Mouse (Mus musculus): ENCODE results near the gene Brk1. TPM values are rescaled to one million over a fixed set of nuclear protein-coding genes. Genes with fewer than 3 reads are reported as not detected.

The Brk1 gene
- polyA plus RNA-seq, 1 experiment: 27.4 TPM

- no peaks in the 10 kb centered on the region for H3K9me3 ChIP-seq
- no peak for TF ChIP-seq FLI1 (IDR thresholded peaks at IDR 0.05; ENCODE audit: low read length)
- TF ChIP-seq GATA1 (IDR thresholded peaks at IDR 0.05; ENCODE audit: borderline replicate concordance, low read length): no peak
- peaks cover 40% of the 10 kb centered on the region for H3K27me3 ChIP-seq (replicated peaks)
- H3K4me3 ChIP-seq (replicated peaks): no peak overlapping the region
- H3K36me3 ChIP-seq (replicated peaks; ENCODE audit: low read length): peaks cover 1% of the 10 kb centered on the region
- peaks cover 14% of the 10 kb centered on the region for H3K4me1 ChIP-seq
These were observed 38.4 kb downstream of the Brk1 start for GRCm38 (mm10) chr6:113643021-113643420.

GRCm38 (mm10) chr6:113643967-113644366 is 39.4 kb downstream of the Brk1 start:
- H3K36me3 ChIP-seq (replicated peaks; ENCODE audit: low read length): peaks cover 5% of the 10 kb centered on the region
- no peaks in the 10 kb centered on the region for H3K9me3 ChIP-seq
- no peak for TF ChIP-seq FLI1 (IDR thresholded peaks at IDR 0.05; ENCODE audit: low read length)
- TF ChIP-seq GATA1 (IDR thresholded peaks at IDR 0.05; ENCODE audit: borderline replicate concordance, low read length): no peak
- peaks cover 48% of the 10 kb centered on the region for H3K27me3 ChIP-seq (replicated peaks)
- H3K4me1 ChIP-seq: peaks cover 15% of the 10 kb centered on the region
- H3K4me3 ChIP-seq (replicated peaks): no peak overlapping the region

- Histone ChIP-seq H3K4me3 (replicated peaks) (no peak overlapping the region), H3K4me1 (peaks cover 23% of the 10 kb centered on the region), H3K36me3 (replicated peaks; ENCODE audit: low read length) (peaks cover 5% of the 10 kb centered on the region), H3K9me3 (no peaks in the 10 kb centered on the region), H3K27me3 (replicated peaks) (peaks cover 48% of the 10 kb centered on the region)
- TF ChIP-seq FLI1 (IDR thresholded peaks at IDR 0.05; ENCODE audit: low read length) (no peak), GATA1 (IDR thresholded peaks at IDR 0.05; ENCODE audit: borderline replicate concordance, low read length) (no peak)
These were observed 40.2 kb downstream of the Brk1 start for GRCm38 (mm10) chr6:113644808-113645207.

GRCm38 (mm10) chr6:113649346-113650196 is 45.0 kb downstream of the Brk1 start:
- no peaks in the 10 kb centered on the region for H3K9me3 ChIP-seq
- H3K27me3 ChIP-seq (replicated peaks): peaks cover 41% of the 10 kb centered on the region
- no peak overlapping the region for H3K4me3 ChIP-seq (replicated peaks)
- TF ChIP-seq GATA1 (IDR thresholded peaks at IDR 0.05; ENCODE audit: borderline replicate concordance, low read length): no peak
- no peak for TF ChIP-seq FLI1 (IDR thresholded peaks at IDR 0.05; ENCODE audit: low read length)
- peaks cover 46% of the 10 kb centered on the region for H3K4me1 ChIP-seq
- H3K36me3 ChIP-seq (replicated peaks; ENCODE audit: low read length): peaks cover 5% of the 10 kb centered on the region

GRCm38 (mm10) chr6:113650197-113650640 is 45.6 kb downstream of the Brk1 start:
- H3K27me3 ChIP-seq (replicated peaks): peaks cover 41% of the 10 kb centered on the region
- H3K4me3 ChIP-seq (replicated peaks): no peak overlapping the region
- H3K4me1 ChIP-seq: peaks cover 49% of the 10 kb centered on the region
- H3K9me3 ChIP-seq: no peaks in the 10 kb centered on the region
- peaks cover 5% of the 10 kb centered on the region for H3K36me3 ChIP-seq (replicated peaks; ENCODE audit: low read length)
- TF ChIP-seq FLI1 (IDR thresholded peaks at IDR 0.05; ENCODE audit: low read length) (no peak), GATA1 (IDR thresholded peaks at IDR 0.05; ENCODE audit: borderline replicate concordance, low read length) (no peak)

GRCm38 (mm10) chr6:113651626-113652025 is 47.1 kb downstream of the Brk1 start:
- TF ChIP-seq GATA1 (IDR thresholded peaks at IDR 0.05; ENCODE audit: borderline replicate concordance, low read length) (no peak), FLI1 (IDR thresholded peaks at IDR 0.05; ENCODE audit: low read length) (no peak)
- no peak overlapping the region for H3K4me3 ChIP-seq (replicated peaks)
- no peaks in the 10 kb centered on the region; the same call in 1 of the 2 replicates for H3K9me3 ChIP-seq
- peaks cover 49% of the 10 kb centered on the region for H3K4me1 ChIP-seq
- peaks cover 43% of the 10 kb centered on the region for H3K27me3 ChIP-seq (replicated peaks)
- H3K36me3 ChIP-seq (replicated peaks; ENCODE audit: low read length): peaks cover 5% of the 10 kb centered on the region

GRCm38 (mm10) chr6:113653551-113653950 is 49.0 kb downstream of the Brk1 start:
- Histone ChIP-seq H3K27me3 (replicated peaks) (peaks cover 40% of the 10 kb centered on the region), H3K36me3 (replicated peaks; ENCODE audit: low read length) (no peaks in the 10 kb centered on the region), H3K4me3 (replicated peaks) (peak overlapping the region; percentile 8), H3K9me3 (no peaks in the 10 kb centered on the region; the same call in 1 of the 2 replicates), H3K4me1 (peaks cover 45% of the 10 kb centered on the region)
- TF ChIP-seq FLI1 (IDR thresholded peaks at IDR 0.05; ENCODE audit: low read length) (no peak), GATA1 (IDR thresholded peaks at IDR 0.05; ENCODE audit: borderline replicate concordance, low read length) (no peak)

GRCm38 (mm10) chr6:113654102-113654501 is 49.5 kb downstream of the Brk1 start:
- H3K27me3 ChIP-seq (replicated peaks): peaks cover 39% of the 10 kb centered on the region
- H3K4me1 ChIP-seq: peaks cover 39% of the 10 kb centered on the region
- H3K4me3 ChIP-seq (replicated peaks): peak overlapping the region; percentile 44
- no peak for TF ChIP-seq GATA1 (IDR thresholded peaks at IDR 0.05; ENCODE audit: borderline replicate concordance, low read length)
- no peak for TF ChIP-seq FLI1 (IDR thresholded peaks at IDR 0.05; ENCODE audit: low read length)
- H3K36me3 ChIP-seq (replicated peaks; ENCODE audit: low read length): no peaks in the 10 kb centered on the region
- no peaks in the 10 kb centered on the region; the same call in 1 of the 2 replicates for H3K9me3 ChIP-seq

GRCm38 (mm10) chr6:113654753-113655397 is 50.3 kb downstream of the Brk1 start:
- Histone ChIP-seq H3K36me3 (replicated peaks; ENCODE audit: low read length) (no peaks in the 10 kb centered on the region), H3K4me1 (peaks cover 32% of the 10 kb centered on the region), H3K27me3 (replicated peaks) (peaks cover 39% of the 10 kb centered on the region), H3K9me3 (no peaks in the 10 kb centered on the region; the same call in 1 of the 2 replicates), H3K4me3 (replicated peaks) (peak overlapping the region; percentile 38)
- TF ChIP-seq FLI1 (IDR thresholded peaks at IDR 0.05; ENCODE audit: low read length) (no peak), GATA1 (IDR thresholded peaks at IDR 0.05; ENCODE audit: borderline replicate concordance, low read length) (no peak)

GRCm38 (mm10) chr6:113655475-113655874 is 50.9 kb downstream of the Brk1 start:
- TF ChIP-seq GATA1 (IDR thresholded peaks at IDR 0.05; ENCODE audit: borderline replicate concordance, low read length) (no peak), FLI1 (IDR thresholded peaks at IDR 0.05; ENCODE audit: low read length) (no peak)
- H3K9me3 ChIP-seq: no peaks in the 10 kb centered on the region; the same call in 1 of the 2 replicates
- no peaks in the 10 kb centered on the region for H3K36me3 ChIP-seq (replicated peaks; ENCODE audit: low read length)
- peaks cover 28% of the 10 kb centered on the region for H3K4me1 ChIP-seq
- no peak overlapping the region for H3K4me3 ChIP-seq (replicated peaks)
- H3K27me3 ChIP-seq (replicated peaks): peaks cover 43% of the 10 kb centered on the region

All from megakaryocyte, embryonic 14.5 days (primary cell).